Mouse (Mus musculus) CD4-positive, CD25-positive, alpha-beta regulatory T cell, adult 4 months (primary cell): ENCODE measurements at regions not wholly inside any gene's neighbourhood (a gene's known extent, or its start where the extent isn't known, plus 50 kb on each side); places are given as distances from the start of the nearest gene placed in this dataset.

ENCODE experiments used
- ATAC-seq: one replicate; pipeline ENCODE4 v1.8.0; 2017

DNA sequence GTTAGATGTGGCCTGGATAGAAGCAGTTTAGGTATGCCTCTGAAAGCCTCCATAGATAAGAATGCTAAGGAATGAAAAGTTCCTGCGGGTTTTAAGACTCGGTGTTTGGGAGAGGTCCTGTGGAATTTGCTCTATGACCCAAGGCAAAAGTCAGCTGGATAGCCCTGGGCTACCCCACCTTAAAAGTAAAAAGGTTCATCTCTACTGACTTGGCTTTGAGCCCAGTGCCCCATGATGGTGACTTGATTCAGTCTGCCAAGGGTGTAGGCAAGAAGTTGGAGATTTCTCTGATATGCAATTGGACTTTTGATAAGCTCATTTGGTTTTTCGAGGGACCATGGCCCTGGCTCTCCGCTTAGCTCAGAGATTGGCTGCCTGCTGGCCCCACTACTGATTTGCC is 78.8 kb upstream of the Herc3 start:
- no peak for ATAC-seq

DNA sequence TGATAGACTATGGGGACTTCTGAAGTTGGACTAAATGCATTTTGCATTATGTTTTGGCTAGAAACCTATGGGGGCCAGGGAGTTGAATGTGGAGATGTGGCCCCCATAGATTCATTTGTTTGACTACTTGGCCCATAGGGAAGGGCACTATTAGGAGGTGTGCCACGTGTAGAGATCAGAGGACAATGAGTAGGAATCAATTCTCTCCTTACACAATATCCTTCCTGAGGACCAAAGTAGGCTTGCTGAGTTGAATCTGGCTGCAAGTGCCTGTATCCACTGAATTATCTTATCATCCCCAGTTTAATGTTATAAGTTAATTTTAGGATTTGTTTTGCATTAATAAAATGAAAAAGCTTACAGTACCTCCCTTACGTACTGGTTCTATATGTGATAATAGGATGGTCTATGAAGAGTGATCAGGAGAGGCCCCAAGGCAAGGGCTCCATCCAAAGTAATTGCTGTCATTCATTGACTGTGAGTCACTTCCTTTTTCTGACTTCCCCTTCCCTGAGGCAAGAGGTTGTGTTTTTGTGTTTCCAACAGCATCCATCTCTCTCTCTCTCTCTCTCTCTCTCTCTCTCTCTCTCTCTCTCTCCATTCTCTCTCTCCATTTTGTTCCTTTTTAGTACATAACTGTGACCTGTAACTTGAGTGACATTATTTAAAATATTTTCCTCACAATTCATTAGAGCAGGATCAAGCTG is 74.8 kb upstream of the Herc3 start:
- no peak for ATAC-seq

DNA sequence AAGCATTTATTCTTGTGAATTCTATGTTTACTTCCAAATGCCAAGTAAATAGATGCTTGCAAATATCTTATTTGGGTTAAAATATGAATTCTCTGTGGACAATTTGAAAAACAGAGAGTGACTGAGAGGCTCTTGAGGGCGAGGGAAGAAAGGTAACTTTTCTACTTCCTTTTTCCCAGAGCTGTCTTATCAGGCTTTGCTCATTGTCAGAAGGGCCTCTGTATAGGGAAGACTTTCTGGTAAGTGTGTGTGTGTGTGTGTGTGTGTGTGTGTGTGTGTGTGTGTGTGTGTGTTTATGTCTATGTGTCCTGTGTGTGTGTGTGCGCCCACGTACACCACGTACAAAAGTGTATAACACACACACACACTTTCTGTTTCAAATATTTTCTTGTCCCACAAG is 73.9 kb upstream of the Herc3 start:
- no peak for ATAC-seq

DNA sequence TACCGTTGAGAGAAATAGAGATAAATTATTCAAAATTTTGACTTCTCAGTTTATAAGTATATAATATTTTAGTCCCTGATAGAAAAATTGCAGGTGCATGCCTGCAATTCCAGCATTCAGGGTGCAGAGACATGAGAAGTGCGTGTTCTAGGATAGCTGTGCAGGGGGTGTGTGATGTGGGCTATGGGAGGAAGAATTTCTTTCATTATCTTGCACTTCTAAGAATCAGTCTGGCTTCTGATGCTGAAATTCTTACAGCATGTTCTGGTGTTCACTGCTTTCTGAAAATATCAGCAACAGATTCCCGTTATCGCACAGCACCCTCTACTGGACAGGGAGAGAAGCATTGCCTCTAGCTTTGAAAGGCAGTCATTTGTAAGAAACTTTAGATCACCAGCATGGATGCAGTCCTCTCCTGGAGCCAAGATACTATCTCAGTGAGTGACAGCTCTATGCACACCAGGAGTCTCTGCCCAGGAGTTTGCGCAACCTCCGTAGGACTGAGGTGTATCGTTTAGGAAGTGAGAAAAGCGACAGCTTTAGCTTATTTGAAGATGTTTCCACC is 60.5 kb upstream of the Herc3 start:
- peak; percentile 91 for ATAC-seq

DNA sequence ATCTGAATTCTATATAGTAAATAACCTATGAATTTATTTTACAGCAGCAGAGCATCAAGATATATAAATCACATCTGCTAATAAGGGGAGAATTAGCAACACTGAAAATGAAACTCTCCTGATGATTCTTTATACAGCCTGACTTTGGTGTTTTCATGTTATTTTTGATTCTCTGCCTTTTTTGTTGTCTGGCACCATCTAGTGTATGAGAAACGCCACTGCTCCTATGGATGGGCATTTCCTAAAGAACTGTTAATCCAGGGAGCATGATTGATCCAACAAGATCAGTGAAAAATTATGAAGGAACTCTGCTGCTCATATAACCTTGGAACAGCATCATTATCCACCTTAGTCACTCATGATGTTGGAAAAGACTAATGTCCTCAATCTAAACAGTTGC is 59.3 kb upstream of the Herc3 start:
- ATAC-seq, result peak; percentile 57
